Mouse (Mus musculus) embryonic facial prominence, embryonic 14.5 days (tissue): ENCODE measurements around the gene Cbx4. TPM values are rescaled to one million over a fixed set of nuclear protein-coding genes. Genes with fewer than 3 reads are reported as not detected.

Experiments used
- ATAC-seq: fragments of 200-750 bp; cut with Nextera tagmentation; 2 replicates; pipeline ENCODE4 v1.8.0; 2017; ENCODE audit warnings: low read depth, moderate number of reproducible peaks, moderate TSS enrichment
- DNase-seq: peaks from one replicate; pipeline ENCODE4 v3.0.0-alpha.2; 2015; ENCODE audit warnings: low spot score
- H3K27ac ChIP-seq: fragments of 300-500 bp; sonication (generic); replicated peaks from 2 replicates; pipeline ENCODE4 v1.5.1; 2014; ENCODE audit warnings: low read depth, mild to moderate bottlenecking, low read length, moderate library complexity
- H3K27me3 ChIP-seq: fragments of 300-500 bp; sonication (generic); replicated peaks from 2 replicates; pipeline ENCODE4 v1.6.1; 2014; ENCODE audit warnings: low read length; ENCODE audit not compliant: control insufficient read depth, insufficient read depth
- H3K36me3 ChIP-seq: fragments of 300-500 bp; sonication (generic); 2 replicates; pipeline ENCODE4 v1.6.1; 2014; ENCODE audit warnings: low read length, mixed read lengths; ENCODE audit not compliant: control insufficient read depth, insufficient read depth
- H3K4me1 ChIP-seq: fragments of 300-500 bp; sonication (generic); 2 replicates; pipeline ENCODE4 v1.6.1; 2014; ENCODE audit warnings: antibody characterized with exemption, low read length; ENCODE audit not compliant: control insufficient read depth, insufficient read depth
- H3K4me2 ChIP-seq: fragments of 300-500 bp; sonication (generic); 2 replicates; pipeline ENCODE4 v1.6.1; 2014; ENCODE audit warnings: low read depth, mild to moderate bottlenecking, low read length, moderate library complexity, mixed read lengths
- H3K4me3 ChIP-seq: fragments of 300-500 bp; sonication (generic); 2 replicates; pipeline ENCODE4 v1.5.1; 2014; ENCODE audit warnings: low read depth, mild to moderate bottlenecking, low read length
- H3K9ac ChIP-seq: fragments of 300-500 bp; sonication (generic); 2 replicates; pipeline ENCODE4 v1.6.1; 2014; ENCODE audit warnings: low read depth, mild to moderate bottlenecking, low read length, moderate library complexity, mixed read lengths
- H3K9me3 ChIP-seq: fragments of 300-500 bp; sonication (generic); 2 replicates; pipeline ENCODE4 v1.6.1; 2016; ENCODE audit warnings: low read length; ENCODE audit not compliant: control insufficient read depth
- WGBS: fragments of 180-500 bp; shearing (Covaris S2); extraction: QIAGEN DNeasy Blood & Tissue Kit; methylation state at CpG from one replicate; pipeline ENCODE4 v1.1.7; 2014; 5-methylcytosine and 5-hydroxymethylcytosine counted together
- polyA plus RNA-seq: library from polyadenylated mRNA; unstranded; fragments of >200 nt; fragmentation: Nextera tagmentation; extraction: Ambion mirVana; gene quantifications from 2 replicates; pipeline ENCODE4 v1.2.1, GENCODE M21; 2014

Gene Cbx4
- polyA plus RNA-seq, 1 experiment from 2014 or later, result 11.0 TPM

DNA sequence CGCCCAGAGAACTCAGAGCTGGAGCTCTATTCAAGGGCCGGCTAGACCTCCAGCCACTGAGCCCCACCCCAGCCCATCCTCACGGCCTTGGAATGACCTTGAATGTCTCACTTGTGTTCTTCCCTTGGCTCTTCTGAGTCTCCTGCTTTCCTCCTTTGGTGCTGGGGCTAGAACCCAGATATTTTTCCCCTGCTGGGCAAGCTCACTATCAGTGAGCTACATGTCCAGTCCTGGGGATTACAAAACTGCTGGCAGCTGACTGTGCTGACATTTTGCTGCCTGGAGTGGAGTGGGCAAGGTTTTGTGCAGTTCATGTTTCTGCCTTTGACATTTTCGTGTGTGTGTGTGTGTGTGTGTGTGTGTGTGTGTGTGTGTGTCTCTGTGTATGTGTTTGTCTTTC lies 31.0 kb upstream of the Cbx4 start:
- Histone ChIP-seq H3K4me3 (no peak overlapping the region), H3K36me3 (no peaks in the 10 kb centered on the region), H3K4me1 (no peaks in the 10 kb centered on the region), H3K27ac (no peak overlapping the region), H3K4me2 (no peak overlapping the region), H3K9me3 (no peaks in the 10 kb centered on the region), H3K27me3 (no peaks in the 10 kb centered on the region), H3K9ac (no peak overlapping the region)
- WGBS, result 64% methylated on average over 4 of the region's 4 CpGs
- ATAC-seq, result no peak
- no peak for DNase-seq

GRCm38 (mm10) chr11:119112721-119113120 lies 26.7 kb upstream of the Cbx4 start:
- Histone ChIP-seq H3K27ac (no peak overlapping the region), H3K4me2 (no peak overlapping the region), H3K9ac (no peak overlapping the region), H3K27me3 (no peaks in the 10 kb centered on the region), H3K4me3 (no peak overlapping the region), H3K9me3 (no peaks in the 10 kb centered on the region), H3K36me3 (no peaks in the 10 kb centered on the region), H3K4me1 (no peaks in the 10 kb centered on the region)
- DNase-seq, result no peak
- ATAC-seq, result no peak

GRCm38 (mm10) chr11:119111345-119111744 lies 25.3 kb upstream of the Cbx4 start:
- H3K4me3 ChIP-seq, result no peak overlapping the region
- H3K27me3 ChIP-seq, result no peaks in the 10 kb centered on the region
- no peak overlapping the region for H3K27ac ChIP-seq
- DNase-seq, result no peak
- 18% methylated on average over 7 of the region's 7 CpGs for WGBS
- 0 out of 2 replicates have a peak, but pooled peaks have one; percentile 9 for ATAC-seq
- no peaks in the 10 kb centered on the region for H3K36me3 ChIP-seq
- H3K4me1 ChIP-seq, result no peaks in the 10 kb centered on the region
- no peak overlapping the region for H3K9ac ChIP-seq
- no peaks in the 10 kb centered on the region for H3K9me3 ChIP-seq
- H3K4me2 ChIP-seq, result no peak overlapping the region

DNA sequence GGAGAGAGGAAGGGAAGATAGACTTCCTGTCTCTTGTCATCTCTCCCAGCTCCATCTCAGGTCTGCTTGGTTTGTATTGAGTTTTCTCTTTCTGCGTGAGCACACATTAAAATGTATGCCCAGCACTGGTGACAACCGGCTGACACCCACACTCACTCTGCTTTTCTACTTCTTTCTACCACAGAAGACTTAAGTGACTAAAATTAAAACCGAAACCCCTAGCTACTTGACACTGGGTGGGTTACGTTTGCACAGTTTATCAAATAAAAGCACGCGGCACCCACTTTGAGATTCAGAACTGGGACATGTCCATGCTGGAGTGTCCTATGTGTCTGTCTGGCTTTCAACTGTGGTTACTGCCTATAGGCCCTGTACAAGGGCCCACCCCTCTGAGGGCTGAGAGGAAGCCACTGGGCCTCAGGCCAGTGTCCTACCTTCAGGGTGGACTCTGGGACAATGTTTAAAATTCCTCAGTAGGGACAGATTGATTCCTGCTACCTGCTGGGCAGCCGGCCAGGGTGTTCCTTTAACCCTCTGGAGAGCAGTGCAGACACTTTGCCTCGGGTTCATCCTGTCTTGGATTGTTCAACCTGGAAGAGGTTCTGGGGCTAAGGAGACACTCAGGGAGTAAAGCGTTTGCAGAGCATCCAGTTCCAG lies 23.5 kb upstream of the Cbx4 start:
- no peak overlapping the region for H3K4me2 ChIP-seq
- DNase-seq (no peak), ATAC-seq (no peak)
- H3K27me3 ChIP-seq, result no peaks in the 10 kb centered on the region
- H3K9ac ChIP-seq, result no peak overlapping the region
- H3K4me1 ChIP-seq, result no peaks in the 10 kb centered on the region
- no peaks in the 10 kb centered on the region for H3K36me3 ChIP-seq
- no peak overlapping the region for H3K4me3 ChIP-seq
- H3K9me3 ChIP-seq, result no peaks in the 10 kb centered on the region
- H3K27ac ChIP-seq, result no peak overlapping the region
- whole genome bisulfite sequencing, result 67% methylated on average over 9 of the region's 9 CpGs

GRCm38 (mm10) chr11:119108573-119109263 lies 22.7 kb upstream of the Cbx4 start:
- Histone ChIP-seq H3K9ac (no peak overlapping the region), H3K4me3 (no peak overlapping the region), H3K4me1 (no peaks in the 10 kb centered on the region), H3K27ac (no peak overlapping the region), H3K4me2 (no peak overlapping the region), H3K36me3 (no peaks in the 10 kb centered on the region), H3K27me3 (no peaks in the 10 kb centered on the region), H3K9me3 (no peaks in the 10 kb centered on the region)
- DNase-seq, result no peak
- 78% methylated on average over 10 of the region's 10 CpGs for WGBS
- ATAC-seq, result no peak

DNA sequence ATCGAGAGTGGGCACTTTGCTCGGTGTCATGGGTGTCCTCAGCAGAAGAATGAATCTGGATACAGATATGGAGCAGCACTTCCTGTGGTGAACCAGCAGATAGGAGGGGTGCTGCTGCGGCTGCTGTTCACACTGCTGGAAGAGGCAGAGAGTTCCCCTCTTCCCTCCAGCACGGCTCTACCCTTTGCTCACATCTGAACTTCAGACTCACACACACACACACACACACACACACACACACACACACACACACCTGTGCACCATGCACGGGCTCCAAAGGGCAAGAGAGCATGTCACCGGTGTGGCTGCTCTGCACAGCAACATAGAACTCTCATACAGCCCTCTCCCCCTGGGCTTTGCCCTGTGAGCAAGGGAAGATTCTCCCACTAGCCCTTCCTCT lies 20.3 kb upstream of the Cbx4 start:
- 40% methylated on average over 5 of the region's 6 CpGs for WGBS
- no peak for DNase-seq

DNA sequence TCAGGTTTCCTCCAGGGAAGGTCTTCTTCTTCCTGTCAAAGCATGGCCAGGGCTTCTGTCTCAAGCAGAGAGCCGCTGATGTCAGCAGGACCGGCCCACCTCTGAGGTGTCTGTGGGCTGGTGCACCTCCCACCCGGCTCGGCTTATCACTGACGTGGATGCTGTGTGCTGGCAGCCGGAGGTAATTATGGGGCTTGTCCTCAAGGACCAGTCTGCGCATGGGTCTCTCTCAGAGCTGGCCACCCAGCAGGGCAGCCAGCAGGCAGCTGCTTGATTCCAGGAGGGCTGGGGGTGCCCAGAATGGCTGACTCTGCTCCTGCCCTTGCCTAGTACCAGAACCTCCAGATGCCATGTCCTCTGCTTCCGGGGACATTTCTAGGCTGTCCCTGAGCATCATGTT lies 19.7 kb upstream of the Cbx4 start:
- Histone ChIP-seq H3K4me2 (no peak overlapping the region), H3K36me3 (no peaks in the 10 kb centered on the region), H3K9ac (no peak overlapping the region), H3K27me3 (no peaks in the 10 kb centered on the region), H3K4me1 (no peaks in the 10 kb centered on the region), H3K9me3 (no peaks in the 10 kb centered on the region), H3K27ac (no peak overlapping the region), H3K4me3 (no peak overlapping the region)
- 24% methylated on average over 8 of the region's 8 CpGs for WGBS
- ATAC-seq (peak; percentile 53; the same call in 1 of the 2 replicates), DNase-seq (no peak)

More for the DNA sequence above, 20.3 kb upstream of the Cbx4 start:
- Histone ChIP-seq H3K9me3 (no peaks in the 10 kb centered on the region), H3K4me3 (no peak overlapping the region), H3K36me3 (no peaks in the 10 kb centered on the region), H3K4me2 (no peak overlapping the region), H3K4me1 (no peaks in the 10 kb centered on the region), H3K27ac (no peak overlapping the region), H3K27me3 (no peaks in the 10 kb centered on the region), H3K9ac (no peak overlapping the region)
- no peak for ATAC-seq

DNA sequence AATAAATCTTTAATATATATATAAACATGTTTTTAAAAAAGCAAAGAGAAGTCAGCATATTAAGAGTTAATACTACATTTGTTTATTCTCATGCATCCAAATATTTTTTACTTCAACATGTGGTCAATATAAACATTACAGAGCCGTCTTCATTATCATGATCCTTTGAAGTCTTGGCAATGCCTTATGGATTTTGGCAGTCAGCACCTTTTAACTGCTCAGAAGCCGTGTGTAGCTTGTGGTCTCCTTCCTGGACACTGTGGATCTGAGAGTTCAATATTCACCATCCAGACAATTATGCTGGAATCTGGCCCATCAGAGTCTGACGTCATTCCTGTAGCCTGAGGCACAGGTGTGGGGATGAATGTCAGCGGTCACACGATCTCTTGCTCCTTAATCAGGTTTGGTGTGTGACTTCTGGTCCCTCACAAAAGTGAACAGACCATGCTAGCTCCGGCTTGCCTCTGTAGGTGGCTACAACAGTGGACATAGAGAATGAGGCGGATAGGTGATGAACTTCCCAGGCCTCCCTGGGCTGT lies 19.1 kb upstream of the Cbx4 start:
- no peak overlapping the region for H3K4me2 ChIP-seq
- H3K9ac ChIP-seq, result no peak overlapping the region
- 48% methylated on average over 7 of the region's 7 CpGs for WGBS
- DNase-seq (no peak), ATAC-seq (no peak)
- no peaks in the 10 kb centered on the region for H3K27me3 ChIP-seq
- H3K4me3 ChIP-seq, result no peak overlapping the region
- H3K36me3 ChIP-seq, result no peaks in the 10 kb centered on the region
- H3K9me3 ChIP-seq, result no peaks in the 10 kb centered on the region
- H3K27ac ChIP-seq, result no peak overlapping the region
- H3K4me1 ChIP-seq, result no peaks in the 10 kb centered on the region

DNA sequence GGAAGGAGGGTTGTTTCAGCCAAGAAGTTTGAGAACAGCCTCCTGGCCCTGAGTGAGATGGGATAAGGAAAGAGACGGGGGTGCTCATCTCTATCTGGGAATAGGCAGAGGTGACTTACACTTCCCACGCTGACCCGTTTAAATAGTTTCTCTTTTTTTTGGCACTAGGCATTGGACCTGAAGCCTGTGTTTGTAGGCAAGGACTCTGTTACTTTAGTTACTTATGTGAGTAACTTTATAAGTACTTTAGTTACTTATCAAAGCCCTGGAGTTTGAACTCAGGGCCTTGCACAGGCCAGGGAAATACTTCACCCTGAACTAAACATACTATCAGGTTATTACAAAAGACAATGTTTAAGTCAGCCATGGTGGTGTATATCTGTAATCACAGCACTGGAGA lies 18.0 kb upstream of the Cbx4 start:
- no peaks in the 10 kb centered on the region for H3K36me3 ChIP-seq
- ATAC-seq (no peak), DNase-seq (no peak)
- no peak overlapping the region for H3K27ac ChIP-seq
- no peak overlapping the region for H3K4me3 ChIP-seq
- no peaks in the 10 kb centered on the region for H3K27me3 ChIP-seq
- H3K9me3 ChIP-seq, result no peaks in the 10 kb centered on the region
- no peak overlapping the region for H3K4me2 ChIP-seq
- H3K4me1 ChIP-seq, result no peaks in the 10 kb centered on the region
- WGBS, result 86% methylated on average over 3 of the region's 3 CpGs
- no peak overlapping the region for H3K9ac ChIP-seq
